Mouse (Mus musculus): ENCODE measurements around the gene Ubl4b. TPM values are rescaled to one million over a fixed set of nuclear protein-coding genes. Genes with fewer than 3 reads are reported as not detected.

Gene Ubl4b
- polyA plus RNA-seq, 1 experiment from 2014 or later, result 0.15 TPM

- no peak overlapping the region for H3K4me3 ChIP-seq
- no peaks in the 10 kb centered on the region for H3K36me3 ChIP-seq
- H3K4me1 ChIP-seq, result peaks cover 19% of the 10 kb centered on the region
- peaks cover 52% of the 10 kb centered on the region for H3K27me3 ChIP-seq (ENCODE audit: insufficient read depth, poor library complexity, severe bottlenecking)
- no peaks in the 10 kb centered on the region for H3K9me3 ChIP-seq
- no peak for DNase-seq (ENCODE audit: low spot score)
- 70% methylated on average over 4 of the region's 4 CpGs for WGBS
- H3K27ac ChIP-seq, result no peak overlapping the region
Measured at GRCm38 (mm10) chr3:107533532-107533931, 21.3 kb downstream of the Ubl4b start.

GRCm38 (mm10) chr3:107530581-107530980 is 24.3 kb downstream of the Ubl4b start:
- Histone ChIP-seq H3K27ac (no peak overlapping the region), H3K27me3 (ENCODE audit: insufficient read depth, poor library complexity, severe bottlenecking) (peaks cover 22% of the 10 kb centered on the region), H3K4me3 (no peak overlapping the region), H3K9me3 (no peaks in the 10 kb centered on the region), H3K4me1 (peaks cover 16% of the 10 kb centered on the region; the same call in 1 of the 2 replicates), H3K36me3 (no peaks in the 10 kb centered on the region)
- 71% methylated on average over 5 of the region's 5 CpGs for WGBS
- DNase-seq (ENCODE audit: low spot score), result no peak

- H3K4me3 ChIP-seq, result no peak overlapping the region
- H3K9me3 ChIP-seq, result no peaks in the 10 kb centered on the region
- WGBS, result 72% methylated on average over 5 of the region's 5 CpGs
- H3K27me3 ChIP-seq (ENCODE audit: insufficient read depth, poor library complexity, severe bottlenecking), result peaks cover 12% of the 10 kb centered on the region
- no peaks in the 10 kb centered on the region for H3K36me3 ChIP-seq
- DNase-seq (ENCODE audit: low spot score), result no peak
- peaks cover 16% of the 10 kb centered on the region; the same call in 1 of the 2 replicates for H3K4me1 ChIP-seq
- H3K27ac ChIP-seq, result no peak overlapping the region
Measured at GRCm38 (mm10) chr3:107529182-107529581, 25.7 kb downstream of the Ubl4b start.

- 32% methylated on average over 9 of the region's 9 CpGs for WGBS
- no peak for DNase-seq (ENCODE audit: low spot score)
- peak overlapping the region; percentile 78 for H3K27ac ChIP-seq
- H3K27me3 ChIP-seq (ENCODE audit: insufficient read depth, poor library complexity, severe bottlenecking), result peaks cover 10% of the 10 kb centered on the region
- peak overlapping the region; percentile 24; the same call in 1 of the 2 replicates for H3K4me3 ChIP-seq
- peaks cover 16% of the 10 kb centered on the region; the same call in 1 of the 2 replicates for H3K4me1 ChIP-seq
- no peaks in the 10 kb centered on the region for H3K9me3 ChIP-seq
- H3K36me3 ChIP-seq, result no peaks in the 10 kb centered on the region
Measured at GRCm38 (mm10) chr3:107528401-107529118, 26.3 kb downstream of the Ubl4b start.

GRCm38 (mm10) chr3:107524547-107524946 is 30.3 kb downstream of the Ubl4b start:
- no peaks in the 10 kb centered on the region for H3K36me3 ChIP-seq
- peaks cover 16% of the 10 kb centered on the region; the same call in 1 of the 2 replicates for H3K4me1 ChIP-seq
- DNase-seq (ENCODE audit: low spot score), result no peak
- no peaks in the 10 kb centered on the region for H3K9me3 ChIP-seq
- WGBS, result 61% methylated on average over 6 of the region's 6 CpGs
- H3K4me3 ChIP-seq, result no peak overlapping the region
- no peak overlapping the region for H3K27ac ChIP-seq
- H3K27me3 ChIP-seq (ENCODE audit: insufficient read depth, poor library complexity, severe bottlenecking), result peaks cover 30% of the 10 kb centered on the region

GRCm38 (mm10) chr3:107520931-107521330 is 33.9 kb downstream of the Ubl4b start:
- 59% methylated on average over 5 of the region's 5 CpGs for WGBS
- H3K27ac ChIP-seq, result no peak overlapping the region
- H3K27me3 ChIP-seq (ENCODE audit: insufficient read depth, poor library complexity, severe bottlenecking), result peaks cover 67% of the 10 kb centered on the region
- no peak overlapping the region for H3K4me3 ChIP-seq
- DNase-seq (ENCODE audit: low spot score), result no peak
- H3K36me3 ChIP-seq, result no peaks in the 10 kb centered on the region
- H3K9me3 ChIP-seq, result no peaks in the 10 kb centered on the region
- H3K4me1 ChIP-seq, result peaks cover 14% of the 10 kb centered on the region

- Histone ChIP-seq H3K36me3 (no peaks in the 10 kb centered on the region), H3K27ac (peak within 1 kb of the TSS; percentile 83), H3K27me3 (ENCODE audit: insufficient read depth, poor library complexity, severe bottlenecking) (peaks cover 86% of the 10 kb centered on the region), H3K4me3 (peak within 1 kb of the TSS; percentile 68), H3K4me1 (peaks cover 18% of the 10 kb centered on the region), H3K9me3 (no peaks in the 10 kb centered on the region)
- no peak for DNase-seq (ENCODE audit: low spot score)
- WGBS, result under 1% methylated on average over 68 of the region's 68 CpGs
Measured at GRCm38 (mm10) chr3:107517631-107518108, 37.2 kb downstream of the Ubl4b start, which contains the start of gene Slc6a17. Slc6a17 (minus strand) TSS chr3:107518018.

- 4% methylated on average over 55 of the region's 55 CpGs for WGBS
- Histone ChIP-seq H3K27me3 (ENCODE audit: insufficient read depth, poor library complexity, severe bottlenecking) (peaks cover 90% of the 10 kb centered on the region), H3K4me3 (peak overlapping the region; percentile 68), H3K27ac (peak overlapping the region; percentile 83), H3K4me1 (peaks cover 18% of the 10 kb centered on the region), H3K36me3 (no peaks in the 10 kb centered on the region), H3K9me3 (no peaks in the 10 kb centered on the region)
- DNase-seq (ENCODE audit: low spot score), result no peak
Measured at GRCm38 (mm10) chr3:107516776-107517630, 37.9 kb downstream of the Ubl4b start.

- Histone ChIP-seq H3K36me3 (no peaks in the 10 kb centered on the region), H3K27ac (no peak overlapping the region), H3K4me3 (no peak overlapping the region), H3K9me3 (no peaks in the 10 kb centered on the region), H3K27me3 (ENCODE audit: insufficient read depth, poor library complexity, severe bottlenecking) (peaks cover 89% of the 10 kb centered on the region), H3K4me1 (peaks cover 18% of the 10 kb centered on the region)
- DNase-seq (ENCODE audit: low spot score), result no peak
- 64% methylated on average over 4 of the region's 4 CpGs for WGBS
Measured at GRCm38 (mm10) chr3:107515989-107516388, 38.9 kb downstream of the Ubl4b start.

GRCm38 (mm10) chr3:107511416-107511815 is 43.5 kb downstream of the Ubl4b start:
- H3K4me3 ChIP-seq, result no peak overlapping the region
- 84% methylated on average over 3 of the region's 3 CpGs for WGBS
- peaks cover 43% of the 10 kb centered on the region for H3K27me3 ChIP-seq (ENCODE audit: insufficient read depth, poor library complexity, severe bottlenecking)
- H3K27ac ChIP-seq, result no peak overlapping the region
- peaks cover 10% of the 10 kb centered on the region for H3K4me1 ChIP-seq
- no peaks in the 10 kb centered on the region for H3K36me3 ChIP-seq
- no peaks in the 10 kb centered on the region for H3K9me3 ChIP-seq
- no peak for DNase-seq (ENCODE audit: low spot score)

GRCm38 (mm10) chr3:107508696-107509095 is 46.2 kb downstream of the Ubl4b start:
- Histone ChIP-seq H3K27me3 (ENCODE audit: insufficient read depth, poor library complexity, severe bottlenecking) (peaks cover 21% of the 10 kb centered on the region), H3K36me3 (no peaks in the 10 kb centered on the region), H3K9me3 (no peaks in the 10 kb centered on the region), H3K4me1 (peaks cover 20% of the 10 kb centered on the region), H3K27ac (no peak overlapping the region), H3K4me3 (no peak overlapping the region)
- DNase-seq (ENCODE audit: low spot score), result no peak
- 55% methylated on average over 8 of the region's 8 CpGs for WGBS

- peaks cover 20% of the 10 kb centered on the region for H3K4me1 ChIP-seq
- H3K27me3 ChIP-seq (ENCODE audit: insufficient read depth, poor library complexity, severe bottlenecking), result peaks cover 14% of the 10 kb centered on the region
- no peaks in the 10 kb centered on the region for H3K36me3 ChIP-seq
- H3K9me3 ChIP-seq, result no peaks in the 10 kb centered on the region
- WGBS, result 80% methylated on average over 9 of the region's 9 CpGs
- DNase-seq (ENCODE audit: low spot score), result no peak
- no peak overlapping the region for H3K4me3 ChIP-seq
- H3K27ac ChIP-seq, result no peak overlapping the region
Measured at GRCm38 (mm10) chr3:107507966-107508365, 46.9 kb downstream of the Ubl4b start.

- DNase-seq (ENCODE audit: low spot score), result no peak
- WGBS, result 68% methylated on average over 4 of the region's 4 CpGs
- Histone ChIP-seq H3K27ac (0 out of 2 replicates have a peak overlapping the region, but pooled peaks have one; percentile 64), H3K4me1 (peaks cover 20% of the 10 kb centered on the region), H3K9me3 (no peaks in the 10 kb centered on the region), H3K4me3 (no peak overlapping the region), H3K36me3 (no peaks in the 10 kb centered on the region), H3K27me3 (ENCODE audit: insufficient read depth, poor library complexity, severe bottlenecking) (0 out of 2 replicates have a peak, but pooled peaks cover 5% of the 10 kb centered on the region)
Measured at GRCm38 (mm10) chr3:107506531-107506930, 48.3 kb downstream of the Ubl4b start.
